Mouse (Mus musculus) heart, embryonic 14.5 days (tissue): ENCODE measurements around the gene Pde12. TPM values are rescaled to one million over a fixed set of nuclear protein-coding genes. Genes with fewer than 3 reads are reported as not detected.

Experiments used
- ATAC-seq: fragments of 200-750 bp; cut with Nextera tagmentation; 2 replicates; pipeline ENCODE4 v1.8.0; 2017; ENCODE audit warnings: low read depth, moderate TSS enrichment; ENCODE audit not compliant: insufficient number of reproducible peaks, insufficient read depth, low FRiP score
- H3K27ac ChIP-seq, 2 experiments: fragments of 200-500 bp in 1 of 2; fragments of 300-500 bp in 1 of 2; sonication (generic) in 1 of 2; replicated peaks in 1 of 2; 2 replicates each; pipeline ENCODE4 v1.5.1; 2012 to 2014; ENCODE audit warnings: low read depth in 2 of 2, low read length in 2 of 2, control low read depth in 1 of 2, mild to moderate bottlenecking in 1 of 2, mixed read lengths in 1 of 2; ENCODE audit not compliant: control insufficient read depth in 1 of 2, insufficient read depth in 1 of 2
- H3K27me3 ChIP-seq: fragments of 300-500 bp; sonication (generic); 2 replicates; pipeline ENCODE4 v1.6.1; 2014; ENCODE audit warnings: mild to moderate bottlenecking, low read length, control low read depth; ENCODE audit not compliant: control insufficient read depth, insufficient read depth
- H3K36me3 ChIP-seq: fragments of 300-500 bp; sonication (generic); 2 replicates; pipeline ENCODE4 v1.6.1; 2014; ENCODE audit warnings: mild to moderate bottlenecking, control low read depth, low read length, mixed read lengths; ENCODE audit not compliant: control insufficient read depth, insufficient read depth
- H3K4me1 ChIP-seq, 2 experiments: fragments of 200-500 bp in 1 of 2; fragments of 300-500 bp in 1 of 2; sonication (generic) in 1 of 2; 2 replicates each; pipeline ENCODE4 v1.6.1; 2012 to 2014; ENCODE audit warnings: low read length in 2 of 2, control low read depth in 1 of 2, mixed read lengths in 1 of 2; ENCODE audit not compliant: control insufficient read depth in 2 of 2, insufficient read depth in 2 of 2
- H3K4me2 ChIP-seq: fragments of 300-500 bp; sonication (generic); 2 replicates; pipeline ENCODE4 v1.6.1; 2014; ENCODE audit warnings: mild to moderate bottlenecking, low read length
- H3K4me3 ChIP-seq, 2 experiments: fragments of 200-500 bp in 1 of 2; fragments of 300-500 bp in 1 of 2; sonication (generic) in 1 of 2; 2 replicates each; pipeline ENCODE4 v1.5.1; 2012 to 2014; ENCODE audit warnings: low read length in 2 of 2, mild to moderate bottlenecking in 2 of 2, control low read depth in 1 of 2, low read depth in 1 of 2, moderate library complexity in 1 of 2; ENCODE audit not compliant: control insufficient read depth in 1 of 2, insufficient read depth in 1 of 2
- H3K9ac ChIP-seq: fragments of 300-500 bp; sonication (generic); 2 replicates; pipeline ENCODE4 v1.6.1; 2014; ENCODE audit warnings: mild to moderate bottlenecking, low read length
- H3K9me3 ChIP-seq: fragments of 300-500 bp; sonication (generic); 2 replicates; pipeline ENCODE4 v1.6.1; 2016; ENCODE audit warnings: low read length, control low read depth; ENCODE audit not compliant: control insufficient read depth
- WGBS: fragments of 180-500 bp; shearing (Covaris S2); extraction: QIAGEN DNeasy Blood & Tissue Kit; methylation state at CpG from one replicate; pipeline ENCODE4 v1.1.7; 2014; 5-methylcytosine and 5-hydroxymethylcytosine counted together
- polyA plus RNA-seq: library from polyadenylated mRNA; unstranded; fragments of >200 nt; fragmentation: Nextera tagmentation; extraction: Ambion mirVana; gene quantifications from 2 replicates; pipeline ENCODE4 v1.2.1, GENCODE M21; 2014

Gene Pde12
- polyA plus RNA-seq, 1 experiment from 2014 or later, result 8.6 TPM

GRCm38 (mm10) chr14:26662488-26662887 is 7.2 kb downstream of the Pde12 start:
- Histone ChIP-seq H3K27ac (no peak overlapping the region; a peak in 1 of 4 replicates), H3K4me2 (no peak overlapping the region), H3K4me1 (peaks cover 0 to 8% of the 10 kb centered on the region in 2 experiments; a peak in 2 of 4 replicates), H3K9ac (no peak overlapping the region), H3K4me3 (no peak overlapping the region), H3K36me3 (peaks cover 49% of the 10 kb centered on the region), H3K27me3 (no peaks in the 10 kb centered on the region), H3K9me3 (no peaks in the 10 kb centered on the region)
- no peak for ATAC-seq
- WGBS, result 66% methylated on average over 2 of the region's 2 CpGs

- no peak overlapping the region for H3K4me2 ChIP-seq
- no peaks in the 10 kb centered on the region for H3K27me3 ChIP-seq
- WGBS, result 50% methylated on average over 3 of the region's 3 CpGs
- H3K36me3 ChIP-seq, result peaks cover 54% of the 10 kb centered on the region
- H3K9me3 ChIP-seq, result no peaks in the 10 kb centered on the region
- H3K27ac ChIP-seq, result peak overlapping the region; percentile 9 to 20; a peak in 1 of 4 replicates
- no peak overlapping the region for H3K9ac ChIP-seq
- H3K4me1 ChIP-seq, result peaks cover 0 to 4% of the 10 kb centered on the region in 2 experiments; a peak in 2 of 4 replicates
- no peak overlapping the region for H3K4me3 ChIP-seq
- no peak for ATAC-seq
Measured at GRCm38 (mm10) chr14:26662016-26662415, 7.7 kb downstream of the Pde12 start.

- peaks cover 60% of the 10 kb centered on the region for H3K36me3 ChIP-seq
- no peak for ATAC-seq
- no peaks in the 10 kb centered on the region for H3K4me1 ChIP-seq
- no peak overlapping the region for H3K27ac ChIP-seq
- WGBS, result 86% methylated on average over 1 of the region's 1 CpGs
- H3K4me3 ChIP-seq, result no peak overlapping the region
- no peak overlapping the region for H3K9ac ChIP-seq
- H3K9me3 ChIP-seq, result no peaks in the 10 kb centered on the region
- H3K27me3 ChIP-seq, result no peaks in the 10 kb centered on the region
- no peak overlapping the region for H3K4me2 ChIP-seq
Measured at GRCm38 (mm10) chr14:26660233-26660632, 9.4 kb downstream of the Pde12 start.

- no peaks in the 10 kb centered on the region for H3K4me1 ChIP-seq
- no peaks in the 10 kb centered on the region for H3K27me3 ChIP-seq
- no peak for ATAC-seq
- H3K4me2 ChIP-seq, result no peak overlapping the region
- H3K27ac ChIP-seq, result no peak overlapping the region
- peaks cover 64% of the 10 kb centered on the region for H3K36me3 ChIP-seq
- no peak overlapping the region for H3K9ac ChIP-seq
- no peaks in the 10 kb centered on the region for H3K9me3 ChIP-seq
- H3K4me3 ChIP-seq, result no peak overlapping the region
Measured at GRCm38 (mm10) chr14:26658178-26658577, 11.5 kb downstream of the Pde12 start.

GRCm38 (mm10) chr14:26651901-26652300 is 17.8 kb downstream of the Pde12 start:
- H3K27ac ChIP-seq, result no peak overlapping the region
- no peak overlapping the region for H3K9ac ChIP-seq
- no peak for ATAC-seq
- no peak overlapping the region for H3K4me2 ChIP-seq
- H3K27me3 ChIP-seq, result no peaks in the 10 kb centered on the region
- no peak overlapping the region for H3K4me3 ChIP-seq
- H3K4me1 ChIP-seq, result peaks cover 0 to 7% of the 10 kb centered on the region in 2 experiments; a peak in 1 of 4 replicates
- peaks cover 94% of the 10 kb centered on the region for H3K36me3 ChIP-seq
- no peaks in the 10 kb centered on the region for H3K9me3 ChIP-seq

GRCm38 (mm10) chr14:26647811-26648210 is 21.9 kb downstream of the Pde12 start:
- H3K27me3 ChIP-seq, result no peaks in the 10 kb centered on the region
- H3K9me3 ChIP-seq, result no peaks in the 10 kb centered on the region
- no peak overlapping the region for H3K9ac ChIP-seq
- H3K27ac ChIP-seq, result no peak overlapping the region
- ATAC-seq, result no peak
- no peak overlapping the region for H3K4me3 ChIP-seq
- no peak overlapping the region for H3K4me2 ChIP-seq
- H3K36me3 ChIP-seq, result peaks cover 57% of the 10 kb centered on the region
- 56% methylated on average over 2 of the region's 2 CpGs for WGBS
- peaks cover 2 to 26% of the 10 kb centered on the region in 2 experiments; a peak in 3 of 4 replicates for H3K4me1 ChIP-seq

GRCm38 (mm10) chr14:26645989-26646650 is 23.6 kb downstream of the Pde12 start:
- H3K4me1 ChIP-seq, result peaks cover 2 to 26% of the 10 kb centered on the region in 2 experiments; a peak in 3 of 4 replicates
- 55% methylated on average over 5 of the region's 5 CpGs for WGBS
- no peak for ATAC-seq
- H3K9ac ChIP-seq, result peak overlapping the region; percentile 50
- H3K27me3 ChIP-seq, result no peaks in the 10 kb centered on the region
- H3K4me2 ChIP-seq, result peak overlapping the region; percentile 43
- no peak overlapping the region for H3K4me3 ChIP-seq
- no peaks in the 10 kb centered on the region for H3K9me3 ChIP-seq
- H3K36me3 ChIP-seq, result peaks cover 40% of the 10 kb centered on the region
- peak overlapping the region in 1 of 2 experiments; percentile 50; a peak in 1 of 4 replicates for H3K27ac ChIP-seq
